Mouse (Mus musculus): ENCODE data around the gene Dync2h1.
"Not testable (repeated sequence)": the region's sequence is repeated elsewhere in the genome, so short reads cannot be mapped to it uniquely, and the experiment has no call there.

Dync2h1 gene

DNA sequence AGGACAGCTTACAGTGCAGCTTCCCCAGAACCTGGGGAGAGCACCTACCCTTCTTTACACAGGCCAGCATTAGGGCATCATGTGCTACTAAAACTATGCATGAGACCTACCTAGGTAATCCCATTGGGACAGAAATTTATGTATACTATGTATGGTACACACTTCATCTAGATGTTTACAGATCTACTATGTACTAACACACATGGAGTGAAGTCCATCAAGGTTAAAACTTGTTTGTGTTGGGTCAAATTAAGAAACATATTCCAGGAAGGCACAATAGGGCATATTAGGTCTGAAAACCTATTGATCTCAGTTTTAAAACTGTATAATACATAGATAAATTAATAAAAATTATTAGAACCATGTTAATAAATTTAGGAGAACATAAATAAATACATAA is 168.6 kb downstream of the Dync2h1 start:
- no peak for DNase-seq (ENCODE audit: low spot score)

DNA sequence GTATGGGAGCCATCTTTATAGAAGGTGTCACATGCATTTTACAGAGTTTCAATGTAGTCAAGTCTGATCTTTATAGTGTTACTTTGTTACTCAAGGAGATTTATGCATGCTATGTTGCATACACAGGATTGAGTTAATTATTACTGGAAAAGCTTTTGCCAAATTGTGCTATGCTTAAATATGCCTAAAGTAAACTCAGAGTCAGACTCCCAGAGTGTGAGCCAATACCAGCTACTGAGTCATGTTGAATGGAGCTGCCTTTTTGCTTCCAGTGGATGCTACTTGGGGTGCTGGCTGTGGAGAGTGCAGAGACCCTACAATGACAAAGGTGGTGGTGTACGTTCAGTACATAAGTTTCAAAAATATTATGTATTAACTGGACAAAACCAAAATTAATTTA is 169.5 kb downstream of the Dync2h1 start:
- no peak for DNase-seq (ENCODE audit: low spot score)

DNA sequence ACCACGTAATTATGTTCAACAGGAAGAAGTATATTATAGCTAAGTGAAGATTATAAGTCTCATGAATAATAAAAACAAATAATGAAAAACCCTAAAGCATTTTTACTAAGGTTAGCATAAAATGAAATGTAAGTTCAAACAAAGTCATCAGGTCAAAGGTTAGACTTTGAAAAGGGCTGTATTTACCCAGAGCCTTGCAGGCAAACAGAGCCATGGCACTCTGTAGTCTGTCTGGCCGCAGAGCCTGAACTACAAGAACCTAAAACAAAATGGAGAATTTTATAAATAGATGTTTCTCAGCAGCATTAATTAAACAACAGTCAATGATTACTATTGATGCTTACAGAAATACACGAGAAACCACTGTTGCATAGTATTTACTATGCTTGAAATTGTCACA is 174.5 kb downstream of the Dync2h1 start:
- DNase-seq (ENCODE audit: low spot score), result no peak

- DNase-seq (ENCODE audit: low spot score), result no peak
Observed at GRCm38 (mm10) chr9:6994865-6995264, 189.4 kb downstream of the Dync2h1 start.

GRCm38 (mm10) chr9:6994275-6994674 is 190.0 kb downstream of the Dync2h1 start:
- DNase-seq (ENCODE audit: low spot score), result no peak

GRCm38 (mm10) chr9:6988893-6989685 is 195.2 kb downstream of the Dync2h1 start:
- DNase-seq (ENCODE audit: low spot score), result no peak

- no peak for DNase-seq (ENCODE audit: low spot score)
Observed at GRCm38 (mm10) chr9:6986161-6986560, 198.1 kb downstream of the Dync2h1 start.

DNA sequence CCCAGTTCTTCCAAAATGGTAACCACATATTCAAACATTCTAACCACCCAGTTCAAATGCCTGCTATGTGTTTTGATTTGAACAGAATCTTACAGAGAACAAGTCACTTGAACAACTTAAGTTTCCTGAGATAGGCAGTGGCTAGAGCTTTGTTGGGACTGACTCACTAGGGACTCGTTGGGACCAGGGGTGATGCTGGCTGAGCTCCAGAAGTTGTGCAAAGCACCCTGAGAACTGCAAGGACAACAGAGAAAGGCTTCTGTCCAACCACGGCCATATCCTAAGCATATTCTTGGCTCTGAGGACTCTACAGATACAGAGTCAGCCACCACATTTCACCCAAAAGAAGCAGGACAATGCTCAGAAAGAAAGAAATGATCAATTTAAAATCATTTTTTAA is 215.1 kb downstream of the Dync2h1 start:
- DNase-seq (ENCODE audit: low spot score), result no peak

GRCm38 (mm10) chr9:6965006-6965405 is 219.2 kb downstream of the Dync2h1 start:
- DNase-seq (ENCODE audit: low spot score), result no peak

DNA sequence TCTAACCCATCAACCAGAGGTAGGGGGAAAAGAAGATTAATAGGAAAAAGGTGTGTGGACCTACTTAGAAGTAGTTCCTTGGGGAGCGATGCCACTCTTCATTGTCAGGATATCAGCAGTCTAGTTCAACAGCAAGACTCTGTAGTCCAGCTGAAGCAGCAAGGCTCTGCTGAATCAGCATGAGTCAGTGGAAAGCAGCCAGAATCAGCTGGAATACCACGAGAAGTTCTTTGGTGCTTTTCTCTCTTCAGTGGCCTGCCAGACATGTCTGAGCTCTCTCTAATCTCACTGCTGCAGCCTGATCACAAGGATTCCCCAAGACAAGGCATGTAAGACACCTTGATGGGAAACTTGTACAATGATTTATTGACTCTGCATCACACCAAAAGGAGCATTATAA is 225.9 kb downstream of the Dync2h1 start:
- DNase-seq (ENCODE audit: low spot score), result no peak

GRCm38 (mm10) chr9:6927399-6928035 is 256.7 kb downstream of the Dync2h1 start:
- DNase-seq (ENCODE audit: low spot score), result no peak

DNA sequence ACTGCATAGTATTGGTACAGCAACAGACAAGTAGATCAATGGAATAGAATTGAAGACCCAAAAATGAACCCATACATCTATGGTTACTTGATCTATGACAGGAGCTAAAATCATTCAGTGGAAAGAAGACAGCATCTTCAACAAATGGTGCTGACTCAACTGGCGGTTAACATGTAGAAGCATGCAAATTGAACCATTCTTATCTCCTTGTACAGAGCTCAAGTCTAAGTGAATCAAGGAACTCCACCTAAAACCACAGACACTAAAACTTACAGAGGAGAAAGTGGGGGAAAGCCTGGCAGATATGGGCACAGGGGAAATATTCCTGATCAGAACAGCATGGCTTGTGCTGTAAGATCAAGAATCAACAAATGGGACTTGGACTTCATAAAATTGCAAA is 270.8 kb downstream of the Dync2h1 start:
- DNase-seq (ENCODE audit: low spot score), result no peak

- not testable (repeated sequence) for DNase-seq (ENCODE audit: low spot score)
Observed at GRCm38 (mm10) chr9:6910537-6910936, 273.7 kb downstream of the Dync2h1 start.

- DNase-seq (ENCODE audit: low spot score), result no peak
Observed at GRCm38 (mm10) chr9:6901620-6902019, 282.6 kb downstream of the Dync2h1 start.

DNA sequence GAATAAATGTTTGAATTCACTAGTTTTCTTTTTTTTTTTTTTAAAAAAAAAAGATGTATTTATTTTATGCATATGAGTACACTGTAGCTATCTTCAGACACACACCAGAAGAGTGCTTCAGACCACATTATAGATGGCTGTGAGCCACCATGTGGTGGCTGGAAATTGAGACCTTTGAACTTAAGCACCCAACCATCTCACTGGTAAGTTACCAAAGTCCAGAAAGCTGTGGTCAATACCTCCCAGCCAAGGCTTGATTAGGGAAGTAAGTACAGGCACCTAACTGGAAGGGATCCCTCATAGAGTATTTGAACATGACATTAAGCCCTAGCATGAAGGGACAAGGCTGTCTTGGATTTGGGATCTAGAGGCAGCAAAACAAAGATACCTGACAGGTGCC is 292.9 kb downstream of the Dync2h1 start:
- no peak for DNase-seq (ENCODE audit: low spot score)

GRCm38 (mm10) chr9:6881187-6881984 is 302.9 kb downstream of the Dync2h1 start:
- DNase-seq (ENCODE audit: low spot score), result no peak

All from testis, postnatal 14 days (tissue).